Mouse (Mus musculus): ENCODE results near the gene Romo1.

- TF ChIP-seq CTCF (IDR thresholded peaks at IDR 0.05; ENCODE audit: low read depth) (no peak), EP300 (IDR thresholded peaks at IDR 0.05; ENCODE audit: low read depth) (no peak)
Measured at GRCm38 (mm10) chr2:156145486-156146130, 1.8 kb downstream of the Romo1 start.

All from heart, postnatal 0 days (tissue).